Mouse (Mus musculus) hindbrain, embryonic 13.5 days (tissue): Measurements from ENCODE around the gene Fam124a. TPM values are rescaled to one million over a fixed set of nuclear protein-coding genes. Genes with fewer than 3 reads are reported as not detected.
A peak's percentile ranks its signal among the peaks of the same experiment; 100 is the strongest.
"Not testable (repeated sequence)": the region's sequence is repeated elsewhere in the genome, so short reads cannot be mapped to it uniquely, and the experiment has no call there.

Source experiments
- ATAC-seq: fragments of 200-750 bp; cut with Nextera tagmentation; 2 replicates; pipeline ENCODE4 v1.8.0; 2017; ENCODE audit warnings: moderate TSS enrichment; ENCODE audit not compliant: low FRiP score
- H3K27ac ChIP-seq: fragments of 300-500 bp; sonication (generic); 2 replicates; pipeline ENCODE4 v1.5.1; 2015; ENCODE audit warnings: inconsistent platforms, mild to moderate bottlenecking, moderate library complexity
- H3K27me3 ChIP-seq: fragments of 300-500 bp; sonication (generic); 2 replicates; pipeline ENCODE4 v1.6.1; 2015; ENCODE audit warnings: mild to moderate bottlenecking, inconsistent platforms
- H3K36me3 ChIP-seq: fragments of 300-500 bp; sonication (generic); 2 replicates; pipeline ENCODE4 v1.6.1; 2015; ENCODE audit warnings: mild to moderate bottlenecking, inconsistent platforms
- H3K4me1 ChIP-seq: fragments of 300-500 bp; sonication (generic); replicated peaks from 2 replicates; pipeline ENCODE4 v1.6.1; 2015; ENCODE audit warnings: inconsistent platforms
- H3K4me2 ChIP-seq: fragments of 300-500 bp; sonication (generic); 2 replicates; pipeline ENCODE4 v1.6.1; 2015; ENCODE audit warnings: inconsistent platforms, mild to moderate bottlenecking, moderate library complexity
- H3K4me3 ChIP-seq: fragments of 300-500 bp; sonication (generic); 2 replicates; pipeline ENCODE4 v1.5.1; 2015; ENCODE audit warnings: mild to moderate bottlenecking, inconsistent platforms
- H3K9ac ChIP-seq: fragments of 300-500 bp; sonication (generic); 2 replicates; pipeline ENCODE4 v1.6.1; 2015; ENCODE audit warnings: mild to moderate bottlenecking, inconsistent platforms
- H3K9me3 ChIP-seq: fragments of 300-500 bp; sonication (generic); 2 replicates; pipeline ENCODE4 v1.6.1; 2016; ENCODE audit warnings: inconsistent platforms
- WGBS: fragments of 180-500 bp; shearing (Covaris S2); methylation state at CpG from one replicate; pipeline ENCODE4 v1.1.7; 2015; 5-methylcytosine and 5-hydroxymethylcytosine counted together
- polyA plus RNA-seq: library from polyadenylated mRNA; unstranded; fragments of >200 nt; fragmentation: Nextera tagmentation; extraction: Ambion mirVana; gene quantifications from 2 replicates; pipeline ENCODE4 v1.2.1, GENCODE M21; 2015

Fam124a gene
- polyA plus RNA-seq, 1 experiment from 2014 or later: 34.4 TPM

GRCm38 (mm10) chr14:62553786-62554185 lies 1.8 kb upstream of the Fam124a start:
- no peaks in the 10 kb centered on the region for H3K9me3 ChIP-seq
- ATAC-seq: no peak
- H3K4me1 ChIP-seq: peaks cover 39% of the 10 kb centered on the region
- H3K36me3 ChIP-seq: no peaks in the 10 kb centered on the region
- H3K9ac ChIP-seq: no peak overlapping the region
- no peak overlapping the region for H3K27ac ChIP-seq
- 86% methylated on average over 5 of the region's 5 CpGs for WGBS
- peaks cover 4% of the 10 kb centered on the region; the same call in 1 of the 2 replicates for H3K27me3 ChIP-seq
- no peak overlapping the region for H3K4me2 ChIP-seq
- no peak overlapping the region for H3K4me3 ChIP-seq

GRCm38 (mm10) chr14:62555840-62556810 lies 588 bp downstream of the Fam124a start:
- peak overlapping the region; percentile 73 for H3K4me3 ChIP-seq
- H3K36me3 ChIP-seq: no peaks in the 10 kb centered on the region
- H3K4me2 ChIP-seq: peak overlapping the region; percentile 69
- H3K27ac ChIP-seq: peak overlapping the region; percentile 81
- H3K9me3 ChIP-seq: no peaks in the 10 kb centered on the region
- ATAC-seq: peak; percentile 58
- WGBS: 10% methylated on average over 38 of the region's 38 CpGs
- peaks cover 4% of the 10 kb centered on the region; the same call in 1 of the 2 replicates for H3K27me3 ChIP-seq
- peaks cover 32% of the 10 kb centered on the region for H3K4me1 ChIP-seq
- H3K9ac ChIP-seq: peak overlapping the region; percentile 85

- Histone ChIP-seq H3K27me3 (peaks cover 4% of the 10 kb centered on the region; the same call in 1 of the 2 replicates), H3K4me3 (peak overlapping the region; percentile 73), H3K36me3 (no peaks in the 10 kb centered on the region), H3K4me1 (peaks cover 38% of the 10 kb centered on the region), H3K9ac (no peak overlapping the region), H3K27ac (no peak overlapping the region), H3K9me3 (no peaks in the 10 kb centered on the region), H3K4me2 (peak overlapping the region; percentile 69)
- 81% methylated on average over 3 of the region's 3 CpGs for WGBS
- ATAC-seq: no peak
Observed at GRCm38 (mm10) chr14:62557111-62557510, 1.6 kb downstream of the Fam124a start.

- WGBS: 42% methylated on average over 17 of the region's 17 CpGs
- H3K4me1 ChIP-seq: peaks cover 26% of the 10 kb centered on the region
- no peaks in the 10 kb centered on the region for H3K9me3 ChIP-seq
- H3K4me2 ChIP-seq: 0 out of 2 replicates have a peak overlapping the region, but pooled peaks have one; percentile 6
- 0 out of 2 replicates have a peak, but pooled peaks cover 4% of the 10 kb centered on the region for H3K27me3 ChIP-seq
- 0 out of 2 replicates have a peak, but pooled peaks have one; percentile 36 for ATAC-seq
- no peak overlapping the region for H3K9ac ChIP-seq
- peak overlapping the region; percentile 20; the same call in 1 of the 2 replicates for H3K27ac ChIP-seq
- 0 out of 2 replicates have a peak, but pooled peaks cover 4% of the 10 kb centered on the region for H3K36me3 ChIP-seq
- no peak overlapping the region for H3K4me3 ChIP-seq
Observed at GRCm38 (mm10) chr14:62561875-62562748, 6.6 kb downstream of the Fam124a start.

- H3K4me3 ChIP-seq: no peak overlapping the region
- H3K4me2 ChIP-seq: no peak overlapping the region
- H3K36me3 ChIP-seq: 0 out of 2 replicates have a peak, but pooled peaks cover 4% of the 10 kb centered on the region
- H3K9me3 ChIP-seq: no peaks in the 10 kb centered on the region
- 0 out of 2 replicates have a peak, but pooled peaks cover 4% of the 10 kb centered on the region for H3K27me3 ChIP-seq
- H3K27ac ChIP-seq: no peak overlapping the region
- no peak for ATAC-seq
- H3K9ac ChIP-seq: no peak overlapping the region
- H3K4me1 ChIP-seq: peaks cover 13% of the 10 kb centered on the region
- 71% methylated on average over 7 of the region's 7 CpGs for WGBS
Observed at GRCm38 (mm10) chr14:62563679-62564078, 8.1 kb downstream of the Fam124a start.

GRCm38 (mm10) chr14:62566821-62567220 lies 11.3 kb downstream of the Fam124a start, which contains the start of gene Gm4131:
Gene Gm4131, minus strand, starts transcription at chr14:62566921.
- H3K4me1 ChIP-seq: peaks cover 17% of the 10 kb centered on the region
- H3K9ac ChIP-seq, H3K36me3 ChIP-seq, ATAC-seq, H3K9me3 ChIP-seq, H3K27ac ChIP-seq, H3K4me2 ChIP-seq, H3K4me3 ChIP-seq, H3K27me3 ChIP-seq: not testable (repeated sequence)
- 55% methylated on average over 9 of the region's 9 CpGs for WGBS

- ATAC-seq: no peak
- Histone ChIP-seq H3K9ac (no peak overlapping the region), H3K4me3 (no peak overlapping the region), H3K36me3 (0 out of 2 replicates have a peak, but pooled peaks cover 4% of the 10 kb centered on the region), H3K27me3 (no peaks in the 10 kb centered on the region), H3K27ac (no peak overlapping the region), H3K9me3 (no peaks in the 10 kb centered on the region), H3K4me2 (no peak overlapping the region), H3K4me1 (peaks cover 10% of the 10 kb centered on the region)
- WGBS: 91% methylated on average over 5 of the region's 5 CpGs
Observed at GRCm38 (mm10) chr14:62569463-62569862, 13.9 kb downstream of the Fam124a start.

GRCm38 (mm10) chr14:62570299-62570698 lies 14.8 kb downstream of the Fam124a start:
- no peak overlapping the region for H3K9ac ChIP-seq
- no peak overlapping the region for H3K4me3 ChIP-seq
- H3K27ac ChIP-seq: no peak overlapping the region
- peaks cover 10% of the 10 kb centered on the region for H3K4me1 ChIP-seq
- H3K27me3 ChIP-seq: no peaks in the 10 kb centered on the region
- H3K9me3 ChIP-seq: no peaks in the 10 kb centered on the region
- H3K4me2 ChIP-seq: no peak overlapping the region
- 49% methylated on average over 4 of the region's 4 CpGs for WGBS
- 0 out of 2 replicates have a peak, but pooled peaks cover 2% of the 10 kb centered on the region for H3K36me3 ChIP-seq
- no peak for ATAC-seq

- WGBS: 0% methylated on average over 2 of the region's 3 CpGs
- H3K27me3 ChIP-seq: no peaks in the 10 kb centered on the region
- H3K4me2 ChIP-seq: no peak overlapping the region
- H3K4me1 ChIP-seq: peaks cover 10% of the 10 kb centered on the region
- no peak overlapping the region for H3K9ac ChIP-seq
- H3K9me3 ChIP-seq: no peaks in the 10 kb centered on the region
- H3K4me3 ChIP-seq: no peak overlapping the region
- no peak overlapping the region for H3K27ac ChIP-seq
- ATAC-seq: no peak
- no peaks in the 10 kb centered on the region for H3K36me3 ChIP-seq
Observed at GRCm38 (mm10) chr14:62573454-62573853, 17.9 kb downstream of the Fam124a start.

GRCm38 (mm10) chr14:62574906-62575305 lies 19.4 kb downstream of the Fam124a start:
- ATAC-seq: no peak
- peaks cover 4% of the 10 kb centered on the region for H3K4me1 ChIP-seq
- H3K9ac ChIP-seq: no peak overlapping the region
- H3K4me3 ChIP-seq: no peak overlapping the region
- H3K9me3 ChIP-seq: no peaks in the 10 kb centered on the region
- no peaks in the 10 kb centered on the region for H3K36me3 ChIP-seq
- H3K27me3 ChIP-seq: no peaks in the 10 kb centered on the region
- no peak overlapping the region for H3K4me2 ChIP-seq
- H3K27ac ChIP-seq: no peak overlapping the region
- 56% methylated on average over 6 of the region's 6 CpGs for WGBS

GRCm38 (mm10) chr14:62575862-62576261 lies 20.3 kb downstream of the Fam124a start:
- Histone ChIP-seq H3K36me3 (no peaks in the 10 kb centered on the region), H3K27ac (no peak overlapping the region), H3K9ac (no peak overlapping the region), H3K4me3 (no peak overlapping the region), H3K9me3 (no peaks in the 10 kb centered on the region), H3K4me2 (no peak overlapping the region), H3K27me3 (no peaks in the 10 kb centered on the region), H3K4me1 (peaks cover 4% of the 10 kb centered on the region)
- WGBS: 70% methylated on average over 8 of the region's 8 CpGs
- no peak for ATAC-seq

GRCm38 (mm10) chr14:62580945-62581344 lies 25.4 kb downstream of the Fam124a start:
- H3K4me2 ChIP-seq: no peak overlapping the region
- 89% methylated on average over 3 of the region's 3 CpGs for WGBS
- no peaks in the 10 kb centered on the region for H3K27me3 ChIP-seq
- ATAC-seq: no peak
- peaks cover 39% of the 10 kb centered on the region for H3K4me1 ChIP-seq
- H3K36me3 ChIP-seq: no peaks in the 10 kb centered on the region
- no peak overlapping the region for H3K4me3 ChIP-seq
- no peaks in the 10 kb centered on the region for H3K9me3 ChIP-seq
- no peak overlapping the region for H3K9ac ChIP-seq
- no peak overlapping the region; the same call in 1 of the 2 replicates for H3K27ac ChIP-seq
